Mouse (Mus musculus): Measurements from ENCODE around the gene Ccdc116. TPM values are rescaled to one million over a fixed set of nuclear protein-coding genes. Genes with fewer than 3 reads are reported as not detected.

The Ccdc116 gene
- total RNA-seq, 2 experiments from 2014 or later = 0.73 to 1.1 TPM

DNA sequence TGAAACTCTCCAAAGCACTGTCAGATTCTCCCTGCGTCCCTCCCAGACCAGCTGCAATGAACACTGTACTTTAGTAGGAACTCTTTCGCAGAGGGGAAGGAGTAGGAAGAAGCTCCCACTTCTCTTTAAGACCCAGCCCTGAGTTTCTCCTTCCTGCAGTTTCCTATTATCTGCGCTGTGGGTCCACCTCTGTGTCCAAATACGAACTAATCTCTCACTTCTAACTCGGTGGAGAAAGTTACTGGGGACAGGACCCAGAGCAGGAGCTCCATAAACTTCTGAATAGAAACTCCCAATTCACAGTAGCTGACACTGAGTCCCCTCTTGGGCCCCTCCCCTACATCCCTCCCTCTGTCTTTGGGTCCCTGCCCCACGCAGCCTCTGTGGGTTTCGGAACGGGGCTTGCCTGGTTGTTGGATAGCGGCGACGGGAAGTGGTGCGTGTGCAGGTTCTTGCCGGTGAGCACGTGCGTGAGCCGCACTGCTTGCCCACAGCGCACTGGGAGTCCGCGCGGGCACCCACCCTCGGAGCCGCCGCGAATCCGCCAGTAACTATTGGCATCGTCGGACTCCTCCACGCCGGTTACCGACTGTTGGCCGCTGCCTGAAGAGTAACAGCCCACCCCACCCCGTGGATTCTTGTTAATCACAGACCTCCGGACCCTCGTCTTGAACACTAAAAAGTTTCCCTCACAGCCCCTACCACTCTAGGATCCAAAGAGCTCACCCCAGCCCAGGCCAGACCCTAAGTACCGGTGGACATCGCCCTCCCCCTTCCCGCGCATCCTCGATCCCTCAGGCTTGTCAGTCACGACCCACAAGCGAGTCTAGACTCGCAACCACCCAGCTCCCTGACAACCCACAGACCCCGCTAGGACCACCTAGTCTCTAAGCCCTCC is 15.6 kb downstream of the Ccdc116 start:
- DNase-seq (ENCODE audit: low spot score in 2 of 2) = no peak

DNA sequence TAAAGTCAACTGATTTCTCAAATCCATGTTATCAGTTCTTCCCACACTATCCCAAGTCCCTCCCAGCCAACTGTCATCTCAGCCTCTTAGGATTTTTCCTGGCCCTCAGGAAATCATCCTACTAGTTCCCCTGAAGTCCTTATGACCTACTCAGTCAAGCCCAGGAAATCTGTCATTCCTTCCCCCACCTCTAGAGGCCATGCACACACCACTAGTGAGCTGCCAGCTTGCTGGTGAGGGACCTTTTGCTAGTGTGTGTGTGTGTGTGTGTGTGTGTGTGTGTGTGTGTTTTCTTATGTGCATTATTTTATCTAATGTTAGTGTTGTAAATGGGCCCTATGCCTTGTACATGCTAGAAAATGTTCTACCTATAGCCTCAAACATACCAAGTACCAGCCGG is 19.7 kb downstream of the Ccdc116 start:
- DNase-seq (ENCODE audit: low spot score in 2 of 2) = no peak

DNA sequence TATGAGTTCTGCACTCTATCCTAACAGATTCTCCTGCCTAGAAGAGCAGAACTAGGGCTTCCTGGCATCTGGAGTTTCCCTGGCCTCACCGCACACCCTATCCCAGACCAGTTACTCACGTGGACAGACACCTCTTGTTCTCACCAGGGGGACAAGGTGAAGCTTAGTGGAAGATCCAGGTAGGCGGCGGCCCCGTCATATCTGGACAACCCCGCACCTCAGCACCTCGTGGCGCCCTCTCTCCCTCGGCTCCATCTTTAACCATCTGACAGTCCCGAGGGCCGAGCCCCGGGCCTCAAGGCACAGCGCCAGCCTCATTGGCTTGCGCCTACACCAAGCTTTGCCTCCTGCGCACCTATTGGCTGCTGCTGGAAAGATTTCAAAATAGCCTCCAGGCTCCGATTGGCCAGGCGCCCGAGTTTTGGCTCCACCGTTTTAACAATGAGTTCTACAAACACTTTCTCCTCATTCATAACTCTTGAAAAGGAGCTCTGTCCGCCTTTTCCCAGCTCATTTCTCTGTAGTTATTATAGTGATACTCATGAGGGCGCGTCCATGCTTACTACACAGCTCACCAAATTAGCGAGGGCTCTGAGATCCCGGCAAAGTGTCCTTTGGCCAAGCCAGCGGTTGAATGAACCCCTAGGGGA is 22.0 kb downstream of the Ccdc116 start, which contains the start of gene 2610318N02Rik:
TSS of gene 2610318N02Rik (minus strand) at position 297 of the 650 bp plus-strand sequence.
- peak; percentile 49 to 67 for DNase-seq (ENCODE audit: low spot score in 2 of 2)

DNA sequence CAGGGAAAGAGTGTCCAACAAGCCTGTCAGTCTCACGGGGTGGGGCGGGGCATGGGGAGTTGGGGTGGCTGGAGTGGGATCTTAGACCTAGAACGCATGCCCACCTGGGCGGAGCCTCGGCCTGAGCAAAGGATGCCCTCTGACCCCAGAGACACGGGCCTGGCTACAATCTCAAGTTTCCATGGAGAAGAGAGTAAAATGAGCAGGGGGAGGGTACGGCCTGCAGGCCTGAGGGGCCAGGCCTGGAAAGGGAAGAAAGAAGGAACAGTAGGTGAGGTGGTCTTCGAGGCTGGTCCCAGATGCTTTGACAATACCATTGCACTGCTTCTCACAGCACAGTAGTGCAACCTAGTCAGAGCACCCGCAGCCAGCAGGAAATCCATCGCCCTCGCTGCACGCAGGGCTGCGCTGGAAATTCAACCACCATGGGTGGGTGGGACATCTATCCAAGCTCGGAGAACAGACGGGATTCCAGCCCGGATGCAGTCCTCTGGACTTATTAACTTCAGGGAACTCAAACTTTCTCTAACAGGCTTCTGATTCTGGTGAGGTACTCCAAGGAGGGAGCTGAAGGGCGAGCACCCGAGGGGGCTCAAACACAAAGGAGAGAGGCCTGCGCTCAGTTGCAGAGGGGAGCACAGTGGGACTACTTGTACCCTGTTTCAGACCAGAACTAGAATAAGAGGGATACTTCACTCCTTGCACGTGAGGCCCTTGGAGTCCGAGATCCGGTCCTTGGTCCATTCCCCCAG is 22.7 kb downstream of the Ccdc116 start:
- no peak for DNase-seq (ENCODE audit: low spot score in 2 of 2)

DNA sequence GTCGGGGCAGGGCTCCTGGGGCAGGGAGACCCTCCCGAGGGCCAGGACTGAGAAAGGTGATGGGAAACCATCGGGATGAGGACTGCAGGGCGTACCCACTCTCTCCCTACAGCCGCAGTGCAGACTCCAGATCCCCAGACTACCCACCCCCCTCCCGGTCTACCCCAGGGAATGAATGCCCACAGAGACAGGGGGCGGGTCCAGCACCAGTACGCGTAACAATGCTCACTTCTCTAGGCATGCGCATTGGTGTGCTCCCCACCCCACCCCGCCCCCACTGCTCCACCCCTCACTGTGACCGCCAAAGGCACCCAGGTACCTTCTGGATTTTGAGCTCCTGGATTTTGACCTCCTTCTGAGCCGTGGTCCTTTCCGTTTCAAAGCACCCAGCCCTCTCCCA is 25.5 kb downstream of the Ccdc116 start:
- DNase-seq (ENCODE audit: low spot score in 2 of 2) = no peak

DNA sequence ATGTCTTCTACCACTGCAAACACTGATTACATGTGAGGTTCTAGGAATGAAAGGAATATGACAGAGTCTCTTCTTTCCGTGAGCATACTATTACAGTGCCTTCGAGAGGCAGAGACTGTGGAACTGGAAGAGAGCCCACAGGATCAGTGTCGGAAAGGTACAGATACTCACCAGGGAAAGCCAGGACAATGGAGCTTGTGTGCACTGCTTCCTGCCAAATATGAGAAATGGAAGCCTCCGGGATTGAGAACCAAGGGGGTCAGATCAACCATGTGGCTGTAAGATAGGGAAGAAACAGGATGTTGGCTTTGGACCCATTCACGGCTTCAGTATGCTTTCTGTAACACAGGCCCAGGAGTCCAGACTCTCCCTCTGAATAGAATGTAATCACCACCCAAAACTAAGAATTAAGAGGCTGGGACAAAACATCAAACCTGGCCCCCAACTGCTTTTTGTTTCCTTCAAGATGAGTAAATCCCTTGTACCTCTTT is 29.7 kb downstream of the Ccdc116 start:
- DNase-seq (ENCODE audit: low spot score in 2 of 2) = no peak

DNA sequence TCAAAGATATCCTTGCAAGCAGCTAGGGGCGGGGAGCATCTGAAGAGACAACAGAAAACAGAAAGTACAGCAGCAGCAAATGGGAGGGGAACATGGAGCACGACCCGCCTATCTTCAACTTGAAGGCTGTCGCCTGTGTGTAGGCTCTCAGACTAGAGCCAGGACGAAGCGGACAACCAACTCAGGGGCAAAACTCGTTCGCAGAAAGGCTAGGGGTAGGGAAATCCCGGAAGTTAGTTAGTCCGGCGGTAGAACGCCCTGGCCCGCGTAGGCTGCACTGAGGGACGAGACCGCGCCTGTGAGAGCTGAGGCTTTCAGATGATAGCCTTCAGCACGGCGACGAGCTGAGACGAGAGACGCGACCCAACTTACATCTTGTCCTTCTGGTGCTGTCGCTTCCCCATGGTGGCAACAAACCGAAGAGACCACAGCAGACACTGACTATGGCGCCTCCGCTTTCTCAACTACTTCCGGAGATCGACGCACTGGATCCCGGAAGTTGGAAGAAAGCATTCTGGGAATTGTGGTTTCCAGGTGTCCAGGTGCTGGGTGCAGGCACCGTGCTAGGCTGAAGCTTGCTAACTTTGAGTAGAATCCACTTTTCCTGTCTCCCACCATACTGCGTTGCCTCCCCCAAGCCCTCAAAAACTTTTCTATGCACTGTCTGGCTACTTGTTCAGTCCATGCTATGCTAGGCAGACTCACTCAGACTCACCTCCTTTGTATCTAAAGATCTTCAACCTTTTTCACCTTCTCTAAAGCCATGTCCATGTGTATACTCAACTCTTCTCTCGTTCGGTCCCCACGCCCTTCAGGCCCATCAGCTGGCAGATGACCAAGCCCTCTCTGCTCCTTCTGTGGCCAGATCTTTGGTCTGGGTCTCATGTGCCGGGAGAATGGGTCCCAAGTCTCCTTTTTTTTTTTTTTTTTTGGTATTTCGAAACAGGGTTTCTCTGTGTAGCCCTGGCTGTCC is 36.0 kb downstream of the Ccdc116 start, which contains the start of gene Ppil2:
TSS of gene Ppil2 (minus strand) at position 487 of the 973 bp plus-strand sequence.
- DNase-seq (ENCODE audit: low spot score in 2 of 2) = peak in 1 of 2 experiments; percentile 40

DNA sequence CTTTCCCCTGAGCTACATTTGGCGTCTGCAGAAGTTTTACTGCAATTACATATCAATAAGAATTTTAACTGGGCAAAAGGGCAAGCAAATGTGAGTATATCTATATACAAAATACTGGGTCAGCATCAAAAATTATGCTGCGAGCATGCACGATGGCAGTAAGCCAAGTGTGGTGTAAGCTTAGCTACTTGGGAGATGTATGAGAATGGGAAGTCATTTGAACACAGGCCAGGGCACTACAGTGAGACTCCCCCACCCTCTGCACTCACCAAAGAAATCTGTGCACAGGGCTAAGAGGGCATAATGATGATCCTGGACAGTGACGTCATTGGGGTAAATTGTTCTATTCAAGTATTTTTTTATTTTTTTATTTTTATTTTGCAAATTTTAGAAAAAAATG is 42.4 kb downstream of the Ccdc116 start:
- no peak for DNase-seq (ENCODE audit: low spot score in 2 of 2)

DNA sequence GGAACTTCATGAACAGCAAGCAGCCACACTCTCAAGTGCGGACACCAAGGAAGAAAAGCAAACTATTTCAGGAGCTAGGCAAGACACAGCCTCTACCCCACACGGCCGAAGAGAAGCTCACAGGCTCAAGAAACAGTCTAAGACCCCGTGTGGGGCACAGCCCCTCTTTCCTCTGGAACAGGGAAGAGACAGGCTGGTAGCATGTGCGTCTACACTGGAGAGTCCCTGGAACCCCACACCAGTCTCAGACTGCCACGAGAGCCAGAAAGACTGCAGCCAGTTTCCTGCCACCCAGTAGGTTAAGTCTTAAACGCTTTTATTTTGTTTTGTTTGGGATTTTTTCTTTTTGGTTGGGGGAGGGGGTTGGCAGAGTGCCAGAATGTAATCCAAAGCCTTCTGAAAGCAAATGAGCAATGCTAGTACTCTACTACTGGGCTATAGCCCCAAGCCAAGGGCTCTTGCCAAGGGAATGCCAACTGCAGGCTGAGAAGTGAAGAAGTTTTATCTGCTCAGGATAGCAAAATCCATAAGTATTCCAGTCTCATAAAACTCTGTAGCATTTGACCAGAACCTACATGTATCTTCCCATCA is 44.3 kb downstream of the Ccdc116 start:
- DNase-seq (ENCODE audit: low spot score in 2 of 2) = no peak

DNA sequence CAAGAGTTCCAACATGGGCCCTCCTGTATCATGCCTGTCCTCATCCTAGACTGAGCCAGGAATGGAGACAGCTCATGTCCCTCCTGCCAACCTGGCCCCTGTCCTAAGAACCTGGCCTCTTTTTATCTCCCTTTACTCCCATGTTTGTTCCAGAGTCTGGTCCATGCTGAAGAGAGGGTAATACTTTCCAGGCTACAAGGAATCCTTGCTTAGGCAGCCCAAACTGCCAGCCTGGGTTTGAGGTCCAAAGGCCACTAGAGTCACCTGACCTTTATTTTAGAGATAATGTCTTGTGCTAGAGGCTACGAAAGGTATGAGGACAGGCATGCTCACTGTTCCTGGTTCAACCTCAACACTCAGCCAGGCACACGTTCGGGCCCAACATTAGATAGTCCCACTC is 50.1 kb downstream of the Ccdc116 start:
- no peak for DNase-seq (ENCODE audit: low spot score in 2 of 2)

Small RNA genes lying within 50 kb of the gene (microRNA-seq; reads per million reads assigned to microRNA genes)
- gene Mir130b (1,136 reads per million, percentile 76 among the genes with 10 or more reads in this experiment), gene Mir301b (60.2 reads per million, percentile 40 among the genes with 10 or more reads in this experiment)

Other genes with a start within 250 kb of the Ccdc116 start
- gene Mapk1, start 163.8 kb downstream of the Ccdc116 start, total RNA-seq (2021) = 100 to 1,000 TPM; 188 to 197 TPM
- 10 to 100 TPM; 13.0 to 19.5 TPM for gene Ypel1, start 77.5 kb downstream of the Ccdc116 start, total RNA-seq (2021)
- 100 to 1,000 TPM; 112 to 118 TPM for gene Ppil2, start 36.0 kb downstream of the Ccdc116 start, total RNA-seq (2021)
- gene 2610318N02Rik, start 22.1 kb downstream of the Ccdc116 start, total RNA-seq (2021) = 10 to 100 TPM in 1 of 2 experiments, 1 to 10 TPM in 1; 8.4 to 13.1 TPM
- 10 to 100 TPM; 20.4 to 27.5 TPM for gene Sdf2l1, start 14.8 kb downstream of the Ccdc116 start, total RNA-seq (2021)
- 10 to 100 TPM in 1 of 2 experiments, 1 to 10 TPM in 1; 9.3 to 12.9 TPM for gene Ydjc, start 2.6 kb downstream of the Ccdc116 start, total RNA-seq (2021)
- gene Ube2l3, start 55.4 kb upstream of the Ccdc116 start, total RNA-seq (2021) = 100 to 1,000 TPM; 200 to 206 TPM
- gene Rimbp3, start 61.4 kb upstream of the Ccdc116 start, total RNA-seq (2021) = under 1 TPM in 1 of 2 experiments, not detected in 1; 0.22 TPM
- gene Hic2, start 86.3 kb upstream of the Ccdc116 start, total RNA-seq (2021) = 1 to 10 TPM; 5.6 TPM
- gene Tmem191c, start 128.8 kb upstream of the Ccdc116 start, total RNA-seq (2021) = 10 to 100 TPM; 22.9 to 26.7 TPM
- gene Serpind1, start 184.1 kb upstream of the Ccdc116 start, total RNA-seq (2021) = 10 to 100 TPM in 1 of 2 experiments, 1 to 10 TPM in 1; 2.2 to 52.1 TPM